Mouse (Mus musculus): ENCODE measurements at regions not wholly inside any gene's neighbourhood (a gene's known extent, or its start where the extent isn't known, plus 50 kb on each side); places are given as distances from the start of the nearest gene placed in this dataset.

DNA sequence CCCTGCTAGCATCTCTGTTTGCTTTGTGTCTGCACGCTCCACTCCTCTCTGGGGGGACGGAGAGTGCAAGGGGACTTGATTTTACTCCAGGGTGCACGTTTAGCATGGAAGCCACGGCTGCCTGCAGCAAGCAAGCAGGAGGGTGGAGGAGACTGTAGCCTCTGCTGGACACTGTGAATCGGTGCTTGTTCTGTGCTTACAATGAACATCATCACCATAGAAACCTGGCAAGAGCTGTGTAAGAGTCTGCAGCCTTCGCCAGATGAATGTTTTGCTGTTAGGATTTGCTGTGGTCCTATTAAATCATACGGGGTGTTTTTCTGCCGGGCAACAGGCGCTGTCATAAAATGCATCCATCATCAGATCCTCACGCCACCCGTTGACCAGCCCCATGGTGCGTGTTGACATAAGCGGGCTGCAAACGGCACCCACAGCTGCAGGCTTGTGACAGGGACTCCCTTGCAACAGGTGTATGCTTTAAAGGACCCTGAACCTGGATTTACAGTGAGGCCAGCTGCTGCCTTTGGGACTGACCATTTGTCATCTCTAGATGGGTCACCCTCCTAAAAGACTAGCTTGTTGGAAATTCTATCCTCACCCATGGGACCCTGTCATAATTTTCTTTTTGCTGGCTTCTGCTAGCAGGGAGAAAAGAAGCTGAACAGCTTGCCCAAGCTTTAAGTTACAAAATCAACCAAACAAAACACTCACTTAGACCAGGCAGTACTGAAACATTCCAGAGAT is 308.5 kb downstream of the Gadd45g start:
- no peak for DNase-seq (ENCODE audit: low spot score)
- intact Hi-C loops (cut with DNase I): no loop called here

- no peak for DNase-seq (ENCODE audit: low spot score)
- intact Hi-C loops (cut with DNase I): no loop called here
Measured at GRCm38 (mm10) chr13:52155588-52156086, 309.2 kb downstream of the Gadd45g start.

DNA sequence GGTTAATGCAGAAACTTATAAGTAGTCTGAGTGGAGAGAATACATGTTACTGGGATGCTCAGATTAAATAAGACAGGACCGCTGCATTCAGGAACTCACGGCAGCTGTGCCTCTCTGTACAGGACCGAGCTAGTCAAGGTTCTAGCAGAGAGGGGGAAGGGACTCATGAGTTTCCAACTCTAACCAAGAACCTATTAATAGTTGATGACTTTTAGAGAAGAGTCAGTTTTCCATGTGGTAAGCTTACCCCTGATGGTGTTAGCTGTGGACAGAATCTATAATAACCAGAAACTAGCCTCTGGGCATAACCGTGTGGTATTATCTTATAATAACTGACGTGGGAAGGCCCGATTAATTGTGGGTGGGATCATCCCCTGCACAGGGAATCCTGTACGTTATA is 316.2 kb downstream of the Gadd45g start:
- intact Hi-C loops (cut with DNase I): no loop called here
- no peak for DNase-seq (ENCODE audit: low spot score)

GRCm38 (mm10) chr13:52165531-52165930 is 319.1 kb downstream of the Gadd45g start:
- DNase-seq (ENCODE audit: low spot score): no peak
- intact Hi-C loops (cut with DNase I): no loop called here

- intact Hi-C loops (cut with DNase I): no loop called here
- no peak for DNase-seq (ENCODE audit: low spot score)
Measured at GRCm38 (mm10) chr13:52167968-52168367, 321.5 kb downstream of the Gadd45g start.

- intact Hi-C loops (cut with DNase I): no loop called here
- no peak for DNase-seq (ENCODE audit: low spot score)
Measured at GRCm38 (mm10) chr13:52172706-52173346, 326.3 kb downstream of the Gadd45g start.

- intact Hi-C loops (cut with DNase I): no loop called here
Measured at GRCm38 (mm10) chr13:52175665-52176064, 329.2 kb downstream of the Gadd45g start.

DNA sequence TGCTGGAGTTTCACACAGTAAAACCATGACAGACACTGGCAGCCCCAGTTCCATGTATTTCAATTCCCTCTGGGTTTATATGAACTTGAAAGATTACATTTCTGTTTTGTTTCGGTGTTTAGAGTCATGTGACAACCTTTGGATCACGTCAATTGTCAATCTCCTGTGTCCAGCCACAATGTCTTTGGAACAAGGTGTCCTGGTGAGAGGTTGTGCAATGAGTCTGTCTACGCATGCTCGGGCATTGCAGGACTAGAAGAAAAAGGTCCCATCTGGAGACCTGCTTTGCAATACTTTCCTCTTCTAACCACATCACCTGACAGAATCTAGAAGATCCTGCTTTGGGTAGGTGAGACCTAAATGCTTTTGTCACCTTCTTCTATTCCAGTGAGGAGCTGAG is 333.5 kb downstream of the Gadd45g start:
- intact Hi-C loops (cut with DNase I): no loop called here
- DNase-seq (ENCODE audit: low spot score): no peak

More at GRCm38 (mm10) chr13:52175665-52176064, 329.2 kb downstream of the Gadd45g start:
- no peak for DNase-seq (ENCODE audit: low spot score)

- intact Hi-C loops (cut with DNase I): no loop called here
Measured at GRCm38 (mm10) chr13:52183635-52184034, 337.2 kb downstream of the Gadd45g start.

GRCm38 (mm10) chr13:52185574-52185973 is 339.1 kb downstream of the Gadd45g start:
- intact Hi-C loops (cut with DNase I): no loop called here
- DNase-seq (ENCODE audit: low spot score): no peak

More at GRCm38 (mm10) chr13:52183635-52184034, 337.2 kb downstream of the Gadd45g start:
- DNase-seq (ENCODE audit: low spot score): no peak

- no peak for DNase-seq (ENCODE audit: low spot score)
- intact Hi-C loops (cut with DNase I): no loop called here
Measured at GRCm38 (mm10) chr13:52187841-52188604, 341.5 kb downstream of the Gadd45g start.

GRCm38 (mm10) chr13:52188605-52189003 is 342.1 kb downstream of the Gadd45g start:
- DNase-seq (ENCODE audit: low spot score): no peak
- intact Hi-C loops (cut with DNase I): no loop called here

- intact Hi-C loops (cut with DNase I): no loop called here
- no peak for DNase-seq (ENCODE audit: low spot score)
Measured at GRCm38 (mm10) chr13:52189382-52189923, 341.6 kb downstream of the Diras2 start.

GRCm38 (mm10) chr13:52190256-52190655 is 340.8 kb downstream of the Diras2 start:
- DNase-seq (ENCODE audit: low spot score): no peak
- intact Hi-C loops (cut with DNase I): no loop called here

GRCm38 (mm10) chr13:52190848-52191590 is 340.1 kb downstream of the Diras2 start:
- intact Hi-C loops (cut with DNase I): no loop called here
- DNase-seq (ENCODE audit: low spot score): no peak

GRCm38 (mm10) chr13:52196917-52197316 is 334.2 kb downstream of the Diras2 start:
- intact Hi-C loops (cut with DNase I): no loop called here
- DNase-seq (ENCODE audit: low spot score): no peak

- DNase-seq (ENCODE audit: low spot score): no peak
- intact Hi-C loops (cut with DNase I): no loop called here
Measured at GRCm38 (mm10) chr13:52198649-52199348, 332.3 kb downstream of the Diras2 start.

GRCm38 (mm10) chr13:52202372-52202771 is 328.7 kb downstream of the Diras2 start:
- intact Hi-C loops (cut with DNase I): no loop called here
- DNase-seq (ENCODE audit: low spot score): no peak

DNA sequence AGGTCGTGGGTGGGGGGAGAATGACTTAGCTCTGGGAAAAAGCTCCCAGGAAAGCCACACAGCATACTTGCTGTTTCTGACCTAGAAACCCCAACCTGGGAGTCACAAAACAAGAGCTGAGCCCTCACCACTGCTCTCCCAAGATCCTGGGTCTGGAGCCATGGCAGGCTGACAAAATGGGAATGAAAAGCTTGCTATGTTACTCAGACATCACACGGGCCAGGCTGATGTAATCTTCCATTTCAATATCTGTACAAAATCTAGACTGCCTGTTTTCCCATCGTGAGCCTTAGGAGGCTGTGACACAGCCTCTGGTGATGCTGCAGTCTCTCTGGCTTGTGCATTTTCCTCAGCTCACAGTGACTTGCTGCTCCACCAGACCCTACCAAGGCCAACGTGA is 325.1 kb downstream of the Diras2 start:
- no peak for DNase-seq (ENCODE audit: low spot score)
- intact Hi-C loops (cut with DNase I): no loop called here
